Mouse (Mus musculus) erythroid progenitor cell, adult 5-6 weeks (primary cell): ENCODE results near the gene 2010111I01Rik. TPM values are rescaled to one million over a fixed set of nuclear protein-coding genes. Genes with fewer than 3 reads are reported as not detected.
"Not testable (repeated sequence)": the region's sequence is repeated elsewhere in the genome, so short reads cannot be mapped to it uniquely, and the experiment has no call there.

Source experiments
- ATAC-seq: replicated peaks from 2 replicates; pipeline ENCODE4 v1.8.0; 2016; ENCODE audit warnings: moderate number of reproducible peaks, mild to moderate bottlenecking, moderate TSS enrichment, inconsistent platforms; ENCODE audit not compliant: poor library complexity, low FRiP score, severe bottlenecking
- total RNA-seq, 2 experiments: library from RNA; stranded (forward) in 1 of 2; stranded (reverse) in 1 of 2; fragments of 150-400 nt in 1 of 2; fragments of 186-747, 209-891 nt in 1 of 2; gene quantifications; 2 replicates each; pipeline versions ENCODE4 v1.2.3 to v1.2.4; 2015 to 2017; ENCODE audit warnings: low replicate concordance in 2 of 2

Gene 2010111I01Rik
- total RNA-seq (2015; ENCODE audit: low replicate concordance): 5.9 and 11.9 TPM in 2 replicates
- total RNA-seq (2017; ENCODE audit: low replicate concordance): 19.9 and 28.4 TPM in 2 replicates

DNA sequence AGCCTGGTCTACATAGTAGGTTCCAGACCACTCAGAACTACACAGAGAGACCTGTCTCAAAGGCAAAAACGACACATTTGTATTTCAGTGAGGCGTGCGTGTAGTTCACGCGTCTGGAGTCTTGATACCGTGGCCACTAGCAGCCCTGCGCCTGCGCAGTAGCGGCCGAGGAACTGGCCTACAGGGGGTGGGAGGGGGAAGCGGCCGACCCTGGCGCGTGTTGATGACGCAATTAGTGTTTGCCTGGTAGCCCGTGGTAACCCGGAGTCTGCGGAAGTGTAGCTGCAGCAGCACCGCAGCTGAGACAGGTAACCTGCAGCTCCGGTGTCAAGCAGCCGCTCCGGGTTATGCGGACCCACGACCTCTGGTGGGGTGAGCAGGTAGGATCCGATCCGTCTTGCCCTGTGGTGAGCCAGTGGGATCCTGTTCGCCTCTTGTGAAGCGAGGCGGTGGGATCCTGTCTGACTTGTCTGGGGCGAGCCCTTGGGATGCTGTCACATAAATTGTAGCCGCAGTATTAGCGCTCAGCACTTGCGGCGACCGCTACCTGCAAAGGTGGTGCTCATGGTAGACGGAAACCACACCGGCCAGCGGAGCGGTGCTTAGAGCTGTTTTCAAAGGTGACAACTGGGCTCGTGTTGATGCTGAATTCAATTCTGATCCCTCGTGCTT is at the start of gene 2010111I01Rik:
Gene 2010111I01Rik, plus strand, starts transcription at position 254 of the 672 bp plus-strand sequence.
- ATAC-seq: peak; percentile 79

- no peak for ATAC-seq
Measured at GRCm38 (mm10) chr13:62916675-62917074, 48.0 kb upstream of the 2010111I01Rik start.

DNA sequence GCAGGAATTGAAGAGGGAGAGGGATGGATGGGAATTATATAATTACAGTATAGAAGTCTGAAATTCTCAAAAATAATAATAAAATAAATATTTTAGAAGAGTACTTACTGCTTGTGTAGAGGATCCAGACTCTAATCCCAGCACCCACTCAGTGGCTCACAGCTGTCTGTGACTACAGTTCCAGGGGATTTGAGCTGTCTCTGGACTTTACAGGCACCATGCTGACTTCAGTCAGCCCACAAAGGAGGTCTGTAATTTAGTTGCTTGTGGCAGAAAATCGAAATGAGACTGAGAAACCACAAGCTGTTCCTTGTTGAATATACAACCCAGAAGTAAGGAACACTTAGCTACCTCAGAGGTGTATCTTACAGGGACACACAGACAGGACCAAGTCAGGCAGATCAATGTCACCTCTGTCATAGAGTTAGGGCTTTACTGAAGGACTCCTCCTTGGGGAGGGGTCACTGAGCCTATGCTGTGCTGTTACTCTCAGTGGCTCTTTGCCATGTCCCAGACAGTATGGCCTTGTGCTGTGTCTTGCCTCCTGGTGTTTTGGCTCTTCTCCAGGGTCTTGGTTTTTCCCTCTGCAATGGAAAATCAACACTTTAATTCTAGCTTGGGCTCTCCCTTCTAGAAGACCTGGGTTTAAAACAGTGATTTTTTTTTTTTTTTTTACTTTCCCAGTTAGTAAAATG is 47.1 kb upstream of the 2010111I01Rik start:
- no peak for ATAC-seq

GRCm38 (mm10) chr13:62919647-62920341 is 44.9 kb upstream of the 2010111I01Rik start:
- no peak for ATAC-seq

DNA sequence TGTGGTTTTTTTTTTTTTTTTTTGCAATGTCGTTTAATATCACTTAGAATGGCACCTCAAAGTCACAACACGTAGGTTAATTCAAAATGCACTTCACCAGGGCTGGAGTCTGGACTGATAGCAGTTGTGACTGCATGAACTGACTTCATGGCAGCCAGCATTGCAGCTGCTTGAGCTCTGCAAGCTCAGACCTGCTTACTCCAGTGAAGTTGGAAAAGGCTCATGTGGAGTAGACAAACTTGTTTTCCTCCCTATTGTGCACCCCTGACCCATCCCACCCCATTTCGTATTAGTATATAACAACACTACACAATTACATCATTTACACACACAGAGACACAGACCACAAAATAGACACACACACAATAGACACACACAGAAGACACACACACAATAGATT is 42.0 kb upstream of the 2010111I01Rik start:
- ATAC-seq: no peak

- ATAC-seq: no peak
Measured at GRCm38 (mm10) chr13:62923182-62923581, 41.5 kb upstream of the 2010111I01Rik start.

DNA sequence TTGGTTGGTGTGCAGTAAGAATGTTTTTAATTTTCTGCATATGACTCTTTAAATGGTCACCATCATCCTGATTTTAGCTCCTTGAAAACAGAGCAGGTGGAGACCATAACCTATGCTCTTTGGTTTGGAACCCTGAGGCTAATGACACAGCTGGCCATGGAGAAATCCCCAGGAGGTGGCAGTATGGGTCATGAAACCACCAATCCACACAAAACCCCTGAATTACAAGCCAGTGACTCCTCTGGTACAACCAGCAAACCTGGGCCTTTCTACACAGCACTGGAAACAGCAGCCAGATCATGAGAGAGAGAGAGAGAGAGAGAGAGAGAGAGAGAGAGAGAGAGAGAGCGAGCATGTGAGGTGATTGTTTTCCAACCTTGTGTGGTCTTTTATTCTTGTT is 38.2 kb upstream of the 2010111I01Rik start:
- ATAC-seq: no peak

DNA sequence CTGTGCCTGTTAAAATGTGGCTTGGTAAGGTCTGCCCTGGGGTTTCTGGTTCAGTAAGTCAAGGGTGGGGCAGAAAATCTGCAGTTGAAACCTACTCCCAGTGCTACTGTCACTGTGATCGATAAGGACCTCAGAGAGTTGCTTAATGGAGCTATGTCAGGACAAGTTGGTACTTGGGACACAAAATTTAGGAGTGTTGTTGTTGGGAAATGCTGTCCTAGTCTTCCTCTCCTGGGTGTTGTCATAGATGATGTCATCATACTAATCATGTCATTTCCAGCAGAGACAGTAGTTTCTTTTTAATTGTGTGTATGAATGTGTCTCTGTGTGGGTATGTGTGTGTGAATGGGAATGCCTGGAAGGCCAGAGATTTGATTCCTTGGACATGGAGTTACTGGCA is 37.2 kb upstream of the 2010111I01Rik start:
- no peak for ATAC-seq

DNA sequence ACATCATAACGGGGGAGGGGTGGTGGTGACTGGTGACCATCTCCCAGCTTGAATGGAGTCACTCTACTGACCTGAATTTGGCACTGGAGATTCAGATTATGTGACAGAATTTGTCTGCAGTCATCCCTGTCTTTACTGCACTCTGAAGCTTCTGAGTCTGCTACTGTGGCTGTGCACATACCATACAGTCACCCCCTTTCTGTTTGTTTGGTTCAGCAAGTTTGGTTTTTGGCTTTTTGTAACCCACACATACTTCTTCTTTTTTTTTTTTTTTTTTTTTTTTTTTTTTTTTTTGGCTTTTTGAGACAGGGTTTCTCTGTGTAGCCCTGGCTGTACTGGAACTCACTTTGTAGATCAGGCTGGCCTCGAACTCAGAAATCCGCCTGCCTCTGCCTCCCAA is 35.5 kb upstream of the 2010111I01Rik start:
- not testable (repeated sequence) for ATAC-seq

DNA sequence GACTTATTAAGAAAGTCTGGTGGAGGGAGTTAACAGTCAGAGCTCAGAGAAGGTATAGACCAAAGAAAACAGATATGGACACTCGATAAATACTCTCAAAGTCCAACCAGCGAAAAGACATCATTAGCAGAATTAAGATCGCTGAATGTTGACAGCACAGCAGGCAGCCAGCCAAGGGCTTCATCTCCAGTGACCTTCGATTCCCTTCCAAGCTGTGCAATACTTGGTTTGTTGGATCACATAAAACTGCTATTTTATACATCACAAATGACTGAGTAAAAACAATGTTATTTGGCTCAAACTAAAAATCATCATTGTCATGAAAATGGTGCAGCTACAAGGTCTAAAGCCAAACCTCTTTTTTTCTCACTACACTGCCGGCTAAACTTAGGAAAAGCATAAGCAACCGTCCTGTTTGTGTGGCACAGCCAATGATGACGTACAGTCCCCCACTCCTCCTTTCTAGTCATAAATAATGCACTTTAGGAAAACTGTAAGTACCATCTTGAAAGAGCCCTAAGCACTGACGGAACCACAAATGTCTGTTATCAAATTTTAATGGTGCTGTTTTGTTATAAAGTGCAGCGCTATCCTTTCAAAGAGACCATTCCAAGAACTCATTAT is 34.8 kb upstream of the 2010111I01Rik start:
- ATAC-seq: no peak

DNA sequence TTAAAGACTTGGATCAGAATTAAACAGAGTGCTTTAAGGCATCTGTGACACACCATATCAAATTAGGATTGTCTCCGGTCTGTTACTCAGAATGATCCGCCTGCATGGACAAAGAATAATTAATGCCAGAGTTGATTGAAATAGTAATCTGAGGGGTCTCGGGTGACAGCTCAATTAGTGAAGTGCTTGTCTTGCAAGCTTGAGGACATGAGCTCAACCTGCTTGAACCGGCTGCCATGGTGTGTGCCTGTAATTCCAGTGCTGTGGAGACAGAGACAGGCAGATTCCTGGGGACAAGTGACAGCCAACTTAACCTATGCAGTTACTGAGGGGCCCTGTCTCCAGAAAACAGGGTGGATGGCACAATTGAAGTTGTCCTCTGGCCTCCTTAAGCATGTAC is 32.2 kb upstream of the 2010111I01Rik start:
- ATAC-seq: no peak

DNA sequence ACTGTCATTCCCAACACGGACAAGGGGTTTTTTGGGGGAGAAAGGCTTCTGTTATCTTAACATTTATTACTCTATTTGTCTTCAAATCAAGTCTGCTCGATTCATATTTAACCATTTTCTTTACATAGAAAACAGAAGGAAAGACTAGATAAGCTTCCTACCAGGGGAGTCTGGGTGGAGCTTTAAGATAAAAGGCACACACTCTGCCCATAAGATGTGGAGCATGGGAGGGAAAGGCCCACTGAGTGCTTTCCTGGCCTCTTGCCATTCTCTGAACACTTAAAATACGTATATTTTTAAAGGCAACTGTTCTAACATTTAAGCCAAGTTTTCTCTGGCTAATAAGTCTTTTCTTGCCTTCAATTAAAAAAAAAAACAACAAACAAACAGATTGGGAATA is 25.3 kb upstream of the 2010111I01Rik start:
- ATAC-seq: 0 out of 2 replicates have a peak, but pooled peaks have one; percentile 41

DNA sequence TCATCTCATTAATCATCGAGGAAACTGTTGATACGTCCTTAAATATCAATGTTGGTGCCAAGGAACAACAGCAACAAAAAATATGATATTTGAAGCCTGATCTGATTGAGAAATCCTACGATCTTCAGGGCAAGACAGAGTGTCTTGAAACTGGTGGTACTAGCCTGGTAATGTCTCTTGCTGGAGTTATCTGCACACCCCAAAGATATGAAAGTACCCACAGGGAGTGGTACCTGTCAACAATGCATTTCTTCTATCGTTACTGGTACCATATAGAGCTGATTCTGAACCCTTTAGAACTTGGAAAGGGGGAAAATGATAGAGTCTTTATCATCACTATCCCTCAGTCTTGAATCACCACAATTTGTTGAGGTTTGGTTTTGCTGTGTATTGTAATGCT is 24.9 kb upstream of the 2010111I01Rik start:
- 0 out of 2 replicates have a peak, but pooled peaks have one; percentile 40 for ATAC-seq

GRCm38 (mm10) chr13:62940721-62941120 is 24.0 kb upstream of the 2010111I01Rik start:
- no peak for ATAC-seq

DNA sequence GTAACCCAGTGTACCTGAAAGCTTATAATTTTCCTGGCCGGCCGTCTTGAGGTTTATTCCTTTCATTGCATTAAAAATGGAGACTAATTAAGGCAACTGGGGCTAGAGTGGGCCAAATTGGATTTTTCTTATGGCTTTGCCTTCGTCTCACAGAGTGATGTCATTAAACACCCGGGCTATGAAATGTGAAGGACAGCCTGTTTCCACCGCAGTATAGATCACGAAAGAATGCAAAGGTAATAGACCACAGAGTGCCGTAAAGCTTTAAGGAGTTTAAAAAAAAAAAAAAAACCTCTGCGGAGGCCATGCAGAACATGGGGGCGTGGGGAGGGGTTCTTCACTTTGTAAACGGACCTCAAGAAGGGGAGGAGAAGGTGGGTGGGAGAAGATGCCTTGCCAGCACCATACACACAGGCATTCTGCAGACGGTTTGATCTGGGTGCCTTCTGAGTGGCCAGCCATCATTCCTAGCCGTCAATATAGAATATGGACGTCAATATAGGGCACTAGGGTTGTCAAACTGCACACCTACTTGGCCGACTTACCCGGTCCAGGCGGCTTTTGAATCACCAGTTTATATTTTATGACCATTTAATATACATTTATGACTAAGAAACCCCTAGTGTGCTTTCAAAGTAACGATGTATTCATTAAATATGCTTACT is 23.2 kb upstream of the 2010111I01Rik start:
- no peak for ATAC-seq

GRCm38 (mm10) chr13:62943274-62943830 is 21.3 kb upstream of the 2010111I01Rik start:
- no peak for ATAC-seq

GRCm38 (mm10) chr13:62944109-62944508 is 20.6 kb upstream of the 2010111I01Rik start:
- no peak for ATAC-seq

GRCm38 (mm10) chr13:62949560-62950188 is 15.0 kb upstream of the 2010111I01Rik start:
- ATAC-seq: no peak

DNA sequence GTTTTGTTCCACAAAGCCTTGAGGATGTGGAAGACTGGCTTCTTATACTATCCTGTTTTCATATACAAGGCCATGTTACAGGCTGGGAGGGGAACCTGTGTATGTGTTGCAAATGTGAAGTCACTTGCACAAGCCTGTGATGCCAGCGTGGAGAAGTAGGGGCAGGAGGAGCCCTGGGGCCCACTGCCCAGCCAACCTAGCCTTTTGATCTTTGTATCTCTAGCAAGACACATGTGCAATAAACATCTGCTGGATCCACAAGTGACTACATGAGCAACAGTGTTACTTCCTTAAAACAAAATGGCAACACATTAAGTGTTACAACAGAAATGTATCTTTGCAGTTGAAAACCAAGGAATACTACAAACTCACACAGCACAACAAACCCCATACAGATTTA is 13.1 kb upstream of the 2010111I01Rik start:
- ATAC-seq: no peak
